Mouse (Mus musculus) ovary, postnatal 36 days (tissue): ENCODE results near the gene Tmem178b.

Experiments used
- DNase-seq: peaks from one replicate; pipeline ENCODE4 v3.0.0; 2022; ENCODE audit warnings: low spot score, mixed read lengths

Gene Tmem178b

GRCm38 (mm10) chr6:39872901-39873591 lies at the start of gene Tmem178b:
TSS of gene Tmem178b (plus strand) at chr6:39873271.
- DNase-seq = peak; percentile 23

GRCm38 (mm10) chr6:39828736-39829135 lies 44.3 kb upstream of the Tmem178b start:
- no peak for DNase-seq

- no peak for DNase-seq
Measured at GRCm38 (mm10) chr6:39843698-39844342, 29.3 kb upstream of the Tmem178b start.

DNA sequence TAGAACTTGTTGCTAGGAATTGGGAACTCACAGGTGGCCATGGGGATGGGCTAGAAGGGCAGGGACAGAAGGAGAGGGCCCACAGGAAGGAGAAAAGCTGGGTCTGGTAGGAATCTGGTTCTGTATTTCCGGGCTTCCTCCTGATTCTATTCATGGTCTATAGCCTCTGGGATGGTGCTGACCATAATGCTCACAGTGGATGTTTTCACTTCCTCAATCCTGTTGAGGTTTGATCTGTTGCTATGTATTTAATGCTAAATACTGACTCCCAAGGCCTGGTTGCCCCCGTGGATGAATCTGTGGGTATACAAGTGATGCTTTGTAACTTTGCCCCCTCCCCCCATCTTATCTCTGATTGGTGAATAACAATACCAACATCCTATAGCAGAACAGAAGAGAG lies 25.5 kb upstream of the Tmem178b start:
- DNase-seq = no peak

GRCm38 (mm10) chr6:39848766-39849165 lies 24.3 kb upstream of the Tmem178b start:
- DNase-seq = no peak

DNA sequence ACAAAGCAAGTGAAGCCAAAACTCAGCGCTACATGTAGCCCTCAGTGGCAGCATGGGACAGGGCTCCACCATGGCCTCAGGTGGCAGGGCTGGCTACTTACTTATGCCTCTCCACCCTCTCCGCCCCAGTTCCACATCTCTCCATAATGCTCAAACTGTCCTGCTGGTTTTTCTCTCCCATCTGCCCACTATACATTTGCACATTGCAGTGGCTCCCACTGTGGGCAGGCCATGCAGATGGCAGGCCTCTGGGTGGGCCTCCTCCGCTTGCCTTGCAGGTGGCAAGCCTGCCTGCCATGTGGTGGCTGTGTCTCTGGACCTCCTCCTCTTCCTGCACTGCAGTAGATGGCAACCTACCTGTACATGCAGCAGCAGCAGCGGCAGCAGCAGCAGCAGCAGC lies 23.4 kb upstream of the Tmem178b start:
- no peak for DNase-seq

DNA sequence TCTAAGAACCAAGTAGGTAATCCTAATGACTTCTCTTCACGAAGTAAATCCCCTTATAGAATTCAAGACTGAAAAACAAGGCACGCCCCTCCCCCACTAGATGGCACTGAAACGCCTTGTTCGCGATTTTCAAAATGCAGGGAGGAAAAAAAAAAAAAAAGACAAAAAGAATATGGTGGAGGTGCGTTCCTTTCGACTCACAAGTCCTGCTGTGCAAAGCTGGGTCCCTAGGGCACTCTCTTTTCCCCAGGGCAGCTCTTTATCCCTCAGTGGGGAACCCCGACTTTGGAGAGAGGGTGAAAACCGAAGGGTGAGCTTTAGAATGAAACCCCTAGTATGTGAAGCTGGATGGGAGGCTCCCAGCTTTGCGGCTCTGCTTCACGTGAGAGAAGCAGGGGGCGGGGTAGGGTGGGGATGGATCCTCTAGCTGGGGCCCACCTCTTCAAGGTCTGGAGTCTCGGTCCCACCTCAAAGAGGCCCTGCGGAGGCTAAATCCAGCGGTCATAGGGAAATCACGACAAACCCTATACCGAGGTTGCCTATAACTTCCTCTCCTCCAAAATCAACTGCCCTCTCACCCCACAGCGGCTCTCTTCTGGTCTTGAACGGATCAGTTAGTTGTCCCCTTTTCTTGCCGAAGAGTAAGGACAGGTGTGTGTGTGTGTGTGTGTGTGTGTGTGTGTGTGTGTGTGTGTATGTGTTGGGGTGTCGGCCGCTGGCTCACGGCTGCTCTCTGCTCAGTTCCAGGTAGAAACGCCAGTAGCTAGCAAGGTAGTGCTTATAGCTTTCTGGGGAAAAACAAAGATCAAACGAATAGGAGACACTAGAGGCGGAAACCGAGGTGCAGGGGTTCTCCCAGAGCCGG lies 2.6 kb upstream of the Tmem178b start:
- DNase-seq = peak; percentile 7

DNA sequence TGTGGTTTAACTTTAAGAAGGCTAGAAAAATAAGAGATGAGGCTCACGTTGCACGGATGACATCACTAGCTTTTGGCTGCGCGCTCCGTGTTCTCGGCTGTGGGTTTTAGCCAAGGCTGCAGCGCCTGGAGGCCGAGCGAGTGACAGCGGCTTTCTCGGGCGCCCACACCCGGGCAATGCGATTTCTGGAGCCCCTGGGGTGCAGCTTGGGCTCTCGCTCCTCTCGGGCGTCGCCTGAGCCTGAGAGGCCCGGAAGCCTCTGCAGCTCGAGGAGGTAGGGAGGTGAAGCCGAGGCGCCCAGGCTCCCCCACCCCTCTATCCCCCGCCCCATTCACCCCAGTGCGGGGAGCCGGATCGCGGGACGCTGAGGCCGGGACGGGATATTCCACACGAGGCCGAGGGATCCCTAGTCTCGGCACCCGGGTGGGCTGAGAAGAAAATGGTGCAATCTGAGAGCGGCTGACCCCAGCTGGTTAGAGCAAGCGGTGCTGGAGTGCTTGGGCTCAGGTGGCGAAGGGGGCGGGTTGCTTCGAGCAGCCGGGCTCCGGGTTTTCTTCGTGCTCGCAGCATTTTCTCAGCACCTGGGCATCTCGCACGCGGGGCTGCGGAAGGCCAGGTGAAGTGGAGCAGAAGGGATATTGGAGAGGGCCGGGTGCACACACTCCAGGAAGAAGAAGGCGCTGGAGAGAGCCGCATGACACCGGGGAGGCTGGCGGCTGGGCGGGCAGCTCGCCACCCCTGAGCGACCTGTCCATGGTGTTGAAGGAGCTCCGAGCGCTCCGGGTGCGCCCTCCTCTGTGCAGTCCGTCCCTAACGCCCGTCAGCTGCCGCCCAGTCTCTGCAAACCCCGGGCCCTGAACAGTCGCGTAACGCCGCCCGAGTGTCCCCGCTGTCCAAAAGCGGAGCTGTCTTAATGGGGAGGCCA lies 1.4 kb upstream of the Tmem178b start:
- DNase-seq = peak; percentile 64

DNA sequence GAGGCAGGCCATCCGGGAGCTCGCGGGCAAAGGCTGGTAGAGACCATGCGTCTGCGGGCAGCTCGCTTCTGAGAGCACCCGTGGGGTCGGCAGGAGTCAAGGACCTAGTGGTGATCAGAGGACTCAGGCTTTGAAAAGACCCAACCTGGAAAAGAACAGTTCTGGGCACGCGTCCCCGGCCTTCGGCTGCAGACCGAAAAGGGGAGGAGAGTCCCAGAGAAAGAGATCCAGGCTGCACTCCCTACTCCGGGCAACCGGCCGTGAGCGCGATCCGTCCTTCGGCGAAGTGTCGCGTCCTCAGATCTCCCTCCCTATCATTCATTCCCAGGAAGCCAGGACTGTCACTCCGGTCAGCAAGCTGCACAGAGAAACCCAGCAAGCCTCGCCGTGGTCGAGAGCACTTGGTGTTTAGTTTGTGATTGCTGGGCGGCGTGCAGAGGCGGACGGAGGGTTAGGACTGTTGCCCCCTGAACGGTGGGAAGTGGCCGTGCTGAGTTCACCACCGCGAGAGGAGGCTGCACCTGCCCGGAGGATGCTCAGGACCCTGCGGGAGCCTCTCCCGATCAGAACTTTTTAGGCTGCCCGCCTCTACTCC lies 668 bp upstream of the Tmem178b start:
- DNase-seq = no peak

- no peak for DNase-seq
Measured at GRCm38 (mm10) chr6:39875186-39875585, 2.1 kb downstream of the Tmem178b start.

DNA sequence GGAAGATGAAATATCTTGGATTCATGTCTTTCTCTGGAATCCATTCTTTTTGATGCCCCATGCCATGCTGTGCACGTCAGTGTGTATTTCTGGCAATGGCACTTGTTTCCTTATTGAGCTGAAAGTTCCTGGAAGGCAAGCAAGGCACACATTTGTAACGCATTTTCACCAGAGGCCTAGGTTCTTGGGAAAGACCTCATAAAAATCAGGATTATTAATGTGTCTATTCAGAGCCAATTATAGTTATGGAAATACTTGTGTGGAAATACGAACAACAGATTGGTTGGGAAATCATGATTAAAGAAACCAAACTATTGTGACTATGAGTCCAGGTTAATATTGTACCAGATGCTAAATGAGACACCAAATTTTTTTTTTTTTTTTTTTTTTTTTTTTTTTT lies 3.4 kb downstream of the Tmem178b start:
- no peak for DNase-seq

DNA sequence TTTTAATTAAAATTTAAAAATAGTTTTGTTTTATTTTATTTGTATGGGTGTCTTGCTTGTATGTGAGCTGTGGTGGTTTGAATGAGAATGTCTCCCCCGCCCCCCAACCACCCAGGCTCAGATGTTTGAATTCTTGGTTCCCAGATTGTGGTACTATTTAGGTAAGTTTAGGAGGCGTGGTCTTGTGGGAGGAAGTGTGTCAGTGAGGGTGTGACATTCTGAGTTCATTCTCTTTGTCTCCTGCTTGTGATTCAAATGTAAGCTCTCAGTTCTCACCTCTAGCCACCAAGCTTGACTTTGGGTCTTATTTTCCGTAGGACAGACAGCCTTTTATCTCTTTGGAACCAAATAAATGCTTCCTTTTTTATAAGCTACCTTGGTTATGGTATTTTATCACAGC lies 17.7 kb downstream of the Tmem178b start:
- no peak for DNase-seq

DNA sequence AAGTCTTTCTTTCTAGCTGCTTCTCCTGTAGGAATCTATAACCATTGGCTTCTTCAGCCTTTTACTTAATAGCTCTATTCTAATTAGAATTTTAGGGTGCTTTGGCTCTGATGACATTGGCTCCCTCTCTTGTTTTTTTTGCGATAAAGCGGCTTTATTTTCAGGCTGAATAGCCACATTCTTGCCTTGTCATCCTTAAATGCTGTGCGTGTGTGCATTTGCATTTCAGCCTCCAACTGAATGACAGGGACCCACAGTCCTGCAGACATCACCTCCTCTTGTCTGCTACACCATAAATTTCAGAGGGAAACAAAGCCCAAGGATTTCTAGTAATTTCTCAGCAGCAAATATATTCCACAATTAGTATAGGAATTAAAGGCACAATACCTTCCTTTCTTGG lies 23.4 kb downstream of the Tmem178b start:
- no peak for DNase-seq

GRCm38 (mm10) chr6:39899231-39899630 lies 26.2 kb downstream of the Tmem178b start:
- peak; percentile 5 for DNase-seq

- DNase-seq = no peak
Measured at GRCm38 (mm10) chr6:39903220-39903773, 30.2 kb downstream of the Tmem178b start.

- DNase-seq = no peak
Measured at GRCm38 (mm10) chr6:39903845-39904244, 30.8 kb downstream of the Tmem178b start.

DNA sequence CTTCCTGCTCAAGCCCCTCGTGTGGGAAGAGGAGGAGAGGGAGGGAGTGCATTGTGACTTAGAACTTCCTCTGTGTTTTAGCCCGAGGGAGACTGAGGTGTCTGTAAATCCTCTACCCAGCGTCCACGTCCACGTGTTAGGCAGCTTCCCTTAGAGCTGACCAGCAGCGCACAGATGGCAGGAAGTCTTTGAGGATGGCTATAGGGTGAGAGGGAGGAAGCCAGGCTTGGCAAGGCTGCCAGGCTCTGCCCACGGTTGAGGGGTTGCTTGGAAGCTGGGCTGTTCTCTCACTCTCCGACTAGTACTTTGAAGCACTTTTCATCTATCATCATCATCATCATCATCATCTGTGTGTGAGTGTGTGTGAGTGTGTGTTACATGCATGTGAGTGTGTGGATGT lies 41.9 kb downstream of the Tmem178b start:
- no peak for DNase-seq

- no peak for DNase-seq
Measured at GRCm38 (mm10) chr6:39915636-39916281, 42.7 kb downstream of the Tmem178b start.

GRCm38 (mm10) chr6:39916514-39916913 lies 43.4 kb downstream of the Tmem178b start:
- no peak for DNase-seq

GRCm38 (mm10) chr6:39917242-39917641 lies 44.2 kb downstream of the Tmem178b start:
- no peak for DNase-seq

GRCm38 (mm10) chr6:39917729-39918128 lies 44.7 kb downstream of the Tmem178b start:
- DNase-seq = no peak
